Mouse (Mus musculus) liver (tissue): ENCODE data around the gene Hmgcll1.

Experiments
- DNase-seq: peaks from one replicate; pipeline ENCODE4 v3.0.0-alpha.2; 2020; ENCODE audit warnings: mixed read lengths

Gene Hmgcll1

DNA sequence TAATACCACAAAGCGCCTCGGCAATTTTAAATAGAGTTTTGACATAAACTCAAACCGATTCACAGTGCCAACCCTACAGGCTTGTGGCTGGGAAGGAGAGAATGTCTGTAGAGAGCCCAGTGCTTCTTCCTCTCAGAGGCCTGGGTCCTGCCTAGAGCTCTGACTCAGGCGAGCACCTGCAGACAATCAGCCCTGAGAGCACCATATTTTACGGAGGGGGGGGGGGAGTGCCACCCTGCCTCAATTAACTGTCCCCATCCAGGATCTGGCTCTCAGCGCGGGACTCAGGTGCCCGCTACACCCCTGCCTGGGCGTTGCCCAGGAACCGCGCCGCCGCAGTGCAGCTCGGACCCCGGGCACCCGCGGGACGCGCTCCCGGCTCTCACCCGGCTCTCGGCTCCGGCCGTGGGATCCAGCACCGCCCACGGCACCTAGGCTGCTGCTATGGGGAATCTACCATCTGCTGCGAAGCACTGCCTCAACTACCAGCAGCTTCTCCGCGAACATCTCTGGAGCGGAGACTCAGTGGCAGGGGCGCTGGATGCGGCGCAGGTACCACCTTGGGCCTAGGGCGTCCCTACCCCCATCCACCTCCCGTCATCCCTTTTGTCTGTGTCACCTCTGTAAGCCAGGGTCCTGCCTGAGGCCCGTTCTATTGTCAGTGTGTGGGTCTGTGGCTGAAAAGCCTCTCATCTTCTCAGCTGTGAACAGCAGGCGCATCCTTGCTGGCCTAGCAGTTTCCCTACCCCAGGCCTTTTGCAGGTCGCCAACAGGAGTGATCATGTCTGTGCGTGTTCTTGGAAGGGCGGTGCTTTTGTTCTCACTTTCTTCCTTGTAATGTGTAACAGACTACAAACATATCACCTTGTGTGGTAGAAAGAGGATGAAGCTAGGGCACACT is at the start of gene Hmgcll1:
Gene Hmgcll1 (plus strand): TSS at position 225 of the 901 bp plus-strand sequence.
- peak; percentile 45 for DNase-seq

DNA sequence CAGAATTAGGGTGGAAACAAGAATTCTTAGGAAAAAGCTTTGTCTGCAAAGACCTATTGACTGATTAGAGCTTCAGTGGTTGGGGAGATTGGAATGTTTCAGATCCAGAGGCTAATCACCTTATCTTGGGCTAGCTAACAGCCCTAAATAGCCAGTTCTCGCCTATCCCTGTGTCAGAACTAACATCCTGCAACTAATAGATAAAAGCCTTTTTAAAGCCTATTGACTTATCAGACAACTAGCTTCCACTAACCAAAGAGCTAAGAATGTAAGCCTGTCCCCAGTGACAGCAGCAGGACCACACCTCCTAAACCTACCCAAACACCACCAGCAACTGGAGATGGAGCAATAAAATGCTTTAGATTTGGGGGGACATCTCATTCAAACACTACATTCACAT is 34.6 kb upstream of the Hmgcll1 start:
- peak; percentile 54 for DNase-seq

DNA sequence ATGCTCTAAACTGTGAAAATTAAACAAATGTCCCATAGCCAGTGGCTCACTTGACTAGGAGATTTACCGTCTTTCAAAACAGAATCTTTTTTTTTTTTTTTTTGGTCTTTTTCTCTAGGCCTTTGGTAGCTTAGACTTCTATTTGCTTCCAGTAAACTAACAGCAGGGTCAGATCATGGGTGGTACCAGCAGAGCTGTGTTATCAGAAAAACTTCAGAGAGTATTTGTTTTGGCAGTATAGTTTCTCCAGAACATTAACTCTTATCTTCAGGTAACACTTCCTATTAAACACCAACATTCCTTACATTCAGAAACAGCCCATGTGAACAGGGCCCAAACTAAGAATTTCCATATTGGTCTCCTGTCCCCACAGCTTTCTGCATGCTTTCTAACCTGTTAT is 33.5 kb upstream of the Hmgcll1 start:
- peak; percentile 27 for DNase-seq

DNA sequence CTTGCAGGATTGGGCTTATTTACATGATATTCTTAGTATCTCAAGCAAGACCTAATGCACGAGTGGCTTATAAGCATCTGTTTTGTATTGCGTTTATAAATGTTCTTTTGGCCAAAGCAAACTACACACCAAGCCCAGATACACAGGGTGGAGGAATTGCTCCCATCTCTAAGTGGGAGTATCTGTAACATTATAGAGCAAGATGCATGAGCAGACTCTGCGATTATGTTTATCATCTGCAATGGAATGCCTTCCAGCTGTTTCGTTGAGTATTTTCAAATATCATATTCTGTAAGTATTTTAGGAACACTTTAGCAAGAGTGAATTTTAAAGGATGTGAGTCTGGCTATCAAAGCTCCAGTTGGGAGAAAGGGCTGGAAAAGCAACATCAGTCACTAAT is 25.2 kb upstream of the Hmgcll1 start:
- no peak for DNase-seq

DNA sequence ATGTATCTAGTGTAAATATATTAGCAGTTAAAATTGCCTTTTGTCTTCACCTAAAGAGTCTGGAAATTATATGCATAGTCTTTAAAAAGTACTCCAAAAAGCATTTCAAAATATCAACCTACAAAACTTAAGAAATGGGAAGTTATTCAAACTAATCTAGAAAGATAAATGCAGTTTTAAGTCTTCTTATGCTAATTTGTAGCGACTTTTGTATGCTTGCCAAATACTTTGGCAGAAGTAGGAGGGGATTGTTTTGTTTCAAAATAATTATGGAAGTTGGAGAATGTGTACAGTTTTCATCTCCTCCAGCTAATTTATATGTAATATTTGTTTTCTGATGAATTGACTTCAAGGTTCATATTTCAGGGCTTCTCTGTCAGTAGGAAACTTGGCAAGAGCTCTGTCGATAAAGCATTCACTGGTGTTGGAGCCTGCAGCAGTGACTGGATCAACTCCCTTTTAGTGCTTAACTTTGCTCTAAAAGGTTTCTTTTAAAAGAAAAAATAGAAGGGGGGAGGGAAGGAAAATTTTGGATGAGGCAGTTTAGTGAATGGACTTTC is 15.8 kb upstream of the Hmgcll1 start:
- DNase-seq, result no peak

DNA sequence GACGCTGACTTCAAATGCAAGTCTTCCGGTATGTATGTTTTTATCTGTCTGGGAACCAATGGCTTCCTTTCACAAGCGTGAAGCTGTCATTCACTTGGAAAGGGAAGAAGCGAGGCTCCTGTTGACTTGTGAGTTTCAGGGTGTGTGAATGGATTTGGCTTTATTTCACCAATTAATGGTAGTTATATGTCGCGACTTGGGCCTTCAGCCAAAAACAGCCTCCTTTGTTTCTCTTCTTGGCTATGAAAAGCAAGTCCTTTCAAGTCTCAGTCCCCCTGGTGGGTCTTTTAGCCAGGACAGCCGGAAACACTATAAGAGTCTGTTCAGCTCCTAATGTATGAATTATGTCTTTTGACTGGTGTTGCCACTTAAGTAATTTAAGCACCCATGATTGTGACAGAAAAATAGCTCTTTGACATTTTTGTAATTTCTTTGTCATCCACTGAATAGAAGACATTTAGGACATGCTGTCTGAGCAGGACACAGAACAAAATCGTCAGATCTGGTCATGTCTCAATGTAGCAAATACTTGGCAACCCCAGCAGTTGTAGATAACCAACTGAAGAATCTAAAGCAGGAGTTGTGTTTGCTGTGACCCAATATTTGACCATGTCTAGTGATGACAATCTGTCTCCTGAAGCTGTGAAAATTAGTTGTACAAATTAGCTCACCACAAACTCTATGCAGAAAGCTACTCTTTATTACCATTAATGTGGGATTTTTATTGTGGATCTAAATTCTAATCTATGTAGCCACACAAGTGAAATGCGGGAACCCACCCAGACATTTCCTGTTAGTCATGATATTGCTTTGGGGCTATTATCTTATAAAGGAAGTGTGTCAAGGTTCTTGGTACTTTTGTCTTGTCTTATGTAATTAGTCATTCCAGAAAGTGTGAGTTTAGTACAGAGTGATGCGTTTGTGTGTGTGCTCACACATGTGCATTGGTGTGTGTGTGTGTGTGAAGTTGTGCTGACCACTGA is 13.5 kb upstream of the Hmgcll1 start:
- DNase-seq, result no peak

DNA sequence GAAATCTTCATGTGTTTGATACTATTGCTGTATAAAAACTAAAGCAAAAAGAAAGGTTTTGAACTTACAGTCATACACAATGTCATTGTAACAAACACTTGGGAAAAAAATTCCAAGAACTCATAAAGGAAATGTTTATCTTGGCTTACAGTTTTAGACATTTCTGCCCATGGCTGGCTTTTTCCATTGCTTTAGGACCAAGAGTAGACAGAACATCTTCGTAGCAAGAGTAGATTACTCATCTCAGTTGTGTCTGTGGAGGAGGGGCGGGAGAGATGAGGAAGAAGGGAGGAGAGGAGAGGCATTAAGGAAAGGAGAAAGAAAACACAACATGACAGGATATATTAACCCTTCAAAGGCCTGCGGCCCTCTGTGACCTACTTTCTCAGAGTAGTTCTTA is 11.6 kb upstream of the Hmgcll1 start:
- no peak for DNase-seq

DNA sequence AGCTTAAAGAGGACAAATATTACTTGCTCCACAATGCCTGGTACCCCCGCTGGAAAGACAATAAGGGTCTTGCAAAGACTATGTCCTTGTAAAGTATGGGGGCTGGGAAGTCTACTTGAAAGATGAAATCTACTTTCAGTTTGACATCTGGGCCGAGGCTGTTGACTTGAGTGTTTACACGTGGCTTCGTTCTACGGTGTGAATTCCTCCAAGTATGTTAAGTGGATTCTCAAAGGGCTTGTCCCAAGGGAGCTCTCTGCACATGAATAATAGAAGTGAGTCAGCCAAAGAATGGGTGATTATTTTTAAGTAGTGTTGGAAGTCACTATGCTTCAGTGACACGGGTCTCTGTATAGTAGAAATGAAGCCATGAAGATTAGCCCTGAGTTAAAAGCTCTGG is 11.0 kb upstream of the Hmgcll1 start:
- no peak for DNase-seq

DNA sequence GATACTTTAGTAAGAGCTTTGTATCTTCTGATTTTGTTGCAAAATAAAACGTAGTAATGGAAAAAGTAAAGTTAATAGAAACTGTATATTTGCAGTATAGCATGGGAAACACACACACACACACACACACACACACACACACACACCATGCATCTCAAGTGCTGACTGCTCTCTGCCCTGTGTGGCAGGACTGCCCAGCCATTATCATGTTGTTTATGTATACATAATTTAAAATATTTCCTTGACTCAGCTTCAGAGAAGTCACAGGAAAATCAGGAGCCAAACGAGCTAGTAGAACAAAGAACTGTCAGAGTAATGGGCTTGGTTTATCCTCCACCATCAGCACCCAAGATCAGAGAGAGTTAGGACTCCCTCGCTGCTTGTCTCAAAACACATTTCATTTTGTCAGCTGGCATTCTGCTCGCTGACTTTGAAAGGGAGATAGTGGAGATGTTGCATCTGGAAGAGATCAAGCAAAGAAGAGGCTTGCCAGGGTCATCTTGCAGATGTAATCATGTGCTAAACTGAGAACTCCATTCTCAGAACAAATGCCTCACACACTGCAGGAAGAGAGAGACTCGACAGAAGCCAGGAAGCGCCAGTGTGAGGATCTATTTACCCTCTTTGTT is 7.2 kb upstream of the Hmgcll1 start:
- DNase-seq, result no peak

DNA sequence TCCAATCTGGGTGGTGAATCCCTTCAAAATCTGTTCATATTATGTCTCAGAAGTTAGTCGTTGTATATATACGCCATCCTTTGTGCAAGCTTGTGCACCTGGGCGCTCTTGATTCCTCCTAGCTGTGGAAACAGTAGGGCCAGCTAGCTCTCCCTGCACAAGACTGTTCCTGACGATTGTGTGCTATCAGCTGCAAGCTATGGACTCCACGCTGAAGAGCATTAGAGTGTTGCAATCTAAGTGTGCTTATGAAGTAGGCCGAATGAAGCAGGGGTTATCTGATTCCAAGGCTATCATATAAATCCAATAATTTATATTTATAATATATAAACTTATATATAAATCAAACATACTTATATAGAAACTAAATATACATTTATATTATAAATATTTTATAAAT is 866 bp upstream of the Hmgcll1 start:
- no peak for DNase-seq

DNA sequence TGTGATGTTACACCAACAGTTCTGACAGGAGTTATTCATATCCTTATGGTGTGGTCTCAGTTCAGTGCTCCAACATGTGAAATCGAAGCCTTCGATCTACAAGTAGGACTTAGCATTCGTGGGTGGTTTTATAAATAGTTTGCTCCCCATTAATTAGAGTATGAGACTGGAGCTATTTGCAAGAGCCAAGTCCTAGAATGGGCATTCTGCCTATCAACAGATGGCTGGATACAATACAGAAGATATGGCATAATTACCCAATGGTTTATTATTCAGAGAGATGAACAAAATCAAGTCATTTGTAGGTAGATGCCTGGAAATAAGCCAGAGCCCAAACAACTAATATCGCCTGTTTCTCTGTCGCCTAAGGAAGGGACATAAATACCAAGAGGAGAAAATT is 1.3 kb downstream of the Hmgcll1 start:
- DNase-seq, result no peak

DNA sequence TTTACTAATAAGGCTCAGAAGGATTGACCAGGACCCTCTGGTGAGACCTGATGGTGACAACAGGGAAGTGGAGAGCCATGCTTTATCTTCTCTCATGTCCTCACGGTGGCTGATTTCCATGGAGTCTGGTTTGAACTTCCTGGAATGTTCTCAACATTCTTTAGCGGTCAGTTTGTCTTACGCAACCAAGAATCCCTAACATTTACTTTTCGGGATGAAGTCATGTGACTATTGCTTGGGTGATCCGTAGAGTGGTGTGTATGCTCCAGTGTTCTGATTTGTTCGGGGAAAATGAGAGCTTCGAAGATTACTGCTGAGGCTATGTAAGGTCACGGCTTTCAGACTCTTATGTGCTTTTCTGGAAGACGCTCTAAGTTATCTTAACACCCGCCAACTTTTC is 1.9 kb downstream of the Hmgcll1 start:
- DNase-seq, result no peak

DNA sequence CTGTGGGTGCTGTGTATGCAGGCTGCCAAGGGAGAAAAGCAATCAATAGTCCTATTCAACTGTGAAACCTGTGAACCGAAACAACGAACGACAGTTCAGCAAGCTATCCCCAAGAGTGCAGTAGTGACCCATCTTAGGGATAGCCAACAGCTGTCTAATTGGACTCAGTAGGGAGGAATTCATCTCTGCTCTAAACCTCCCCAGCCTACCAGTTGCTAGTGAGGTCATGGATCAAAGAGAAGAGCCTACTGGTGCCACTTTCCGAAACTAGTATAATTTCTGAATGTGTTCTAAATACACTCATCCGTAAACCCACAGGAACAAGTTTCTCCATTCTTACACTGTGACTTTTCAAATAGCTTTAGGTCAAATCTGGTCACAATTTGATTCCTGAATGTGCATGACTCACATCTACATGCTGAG is 8.9 kb downstream of the Hmgcll1 start:
- no peak for DNase-seq

DNA sequence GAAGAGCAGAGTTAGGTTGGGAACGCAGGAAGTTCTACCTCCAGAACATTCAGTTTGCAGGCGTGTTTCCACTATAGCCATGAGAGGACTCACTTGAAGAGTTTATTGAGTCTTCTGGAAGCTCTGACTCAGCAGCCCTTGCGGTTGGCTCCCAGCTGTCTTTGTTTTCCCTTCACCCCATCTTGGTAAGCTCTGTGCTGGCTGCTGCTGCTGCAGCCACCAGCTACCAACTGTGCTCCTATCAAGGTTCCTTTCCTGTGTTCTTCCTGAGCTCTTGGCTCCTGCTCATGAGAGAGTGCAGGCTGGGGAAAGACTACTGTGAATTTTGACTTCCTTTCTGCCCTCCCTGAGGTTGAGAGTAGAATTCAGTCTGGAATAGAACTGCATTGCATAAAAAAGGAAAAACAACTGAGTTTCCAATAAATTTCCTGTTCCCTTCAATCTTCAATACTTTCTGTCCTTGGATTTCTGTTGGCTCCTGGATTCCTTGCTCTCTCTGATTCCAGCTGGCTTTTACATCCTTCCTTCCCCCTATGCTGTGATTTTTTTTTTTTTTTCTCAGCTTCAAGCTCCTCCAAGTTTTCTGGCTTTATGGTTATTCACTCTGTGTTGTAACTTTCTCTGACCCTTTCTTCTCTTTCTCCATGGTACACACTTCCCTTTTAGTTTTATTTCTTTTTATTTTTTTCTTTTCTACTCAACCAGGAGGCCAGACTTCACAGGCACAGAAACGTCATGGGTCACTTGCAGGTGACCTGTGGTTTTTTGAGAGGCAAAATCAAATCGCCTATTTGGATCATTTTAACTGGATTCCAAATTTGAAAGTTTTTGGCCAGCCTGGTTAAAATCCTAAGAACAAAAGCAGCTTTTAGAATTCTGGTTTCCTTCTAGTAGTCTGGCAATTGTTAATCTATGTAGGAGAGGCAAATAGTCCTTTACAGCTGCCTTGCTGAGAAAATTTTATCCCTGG is 9.9 kb downstream of the Hmgcll1 start:
- DNase-seq, result no peak

DNA sequence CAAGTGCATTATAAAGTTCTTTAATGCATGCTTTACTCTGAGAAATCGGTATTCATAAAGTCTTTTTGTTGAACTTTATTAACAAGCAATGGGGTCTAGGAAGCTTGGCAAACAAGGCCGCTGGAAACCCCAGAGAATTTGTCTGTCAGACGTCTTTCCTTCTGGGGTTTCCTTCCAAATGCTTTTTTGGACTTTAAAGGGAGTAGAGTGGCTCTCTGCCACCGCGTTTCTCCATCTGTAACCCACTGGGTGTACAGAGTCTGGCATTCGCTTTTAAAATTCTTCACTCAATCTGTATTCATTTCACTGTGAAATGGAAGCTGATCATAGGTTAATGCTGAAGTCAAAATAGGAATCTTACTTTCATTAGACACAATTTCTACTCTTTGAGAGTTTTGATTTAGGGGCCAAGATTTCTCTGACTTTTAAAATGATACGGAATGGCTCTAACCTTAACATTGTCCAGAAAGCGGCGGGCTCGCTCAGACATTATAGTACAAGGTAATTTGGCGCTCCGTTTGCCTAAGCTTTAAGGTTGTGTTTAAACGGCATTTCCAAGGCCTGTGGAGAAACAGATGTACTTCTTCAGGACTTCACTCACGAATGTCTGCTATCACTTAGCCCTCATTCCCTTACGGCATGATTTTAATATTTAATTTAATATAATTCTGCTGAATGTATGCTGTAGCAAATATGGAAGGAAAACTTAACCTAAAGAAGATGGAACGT is 15.0 kb downstream of the Hmgcll1 start:
- DNase-seq, result no peak

DNA sequence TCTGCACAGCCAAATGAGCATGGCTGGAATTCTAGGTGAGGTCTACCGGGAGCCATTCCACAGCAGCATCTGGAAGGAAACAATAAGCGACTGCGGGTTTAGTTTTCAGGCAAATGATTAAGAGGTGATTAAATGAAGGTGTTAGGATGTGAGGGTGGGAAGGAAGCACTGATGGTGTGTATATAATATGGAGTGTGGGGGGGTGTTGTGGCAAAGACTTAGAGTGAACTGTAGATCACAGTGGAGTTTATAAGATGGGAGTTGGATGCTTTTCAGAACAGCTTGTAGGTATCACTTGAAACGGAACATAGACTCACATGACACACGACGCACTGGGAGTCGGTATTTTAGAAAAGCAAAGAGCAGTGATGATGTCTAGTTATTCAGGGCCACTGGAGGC is 20.4 kb downstream of the Hmgcll1 start:
- DNase-seq, result no peak

DNA sequence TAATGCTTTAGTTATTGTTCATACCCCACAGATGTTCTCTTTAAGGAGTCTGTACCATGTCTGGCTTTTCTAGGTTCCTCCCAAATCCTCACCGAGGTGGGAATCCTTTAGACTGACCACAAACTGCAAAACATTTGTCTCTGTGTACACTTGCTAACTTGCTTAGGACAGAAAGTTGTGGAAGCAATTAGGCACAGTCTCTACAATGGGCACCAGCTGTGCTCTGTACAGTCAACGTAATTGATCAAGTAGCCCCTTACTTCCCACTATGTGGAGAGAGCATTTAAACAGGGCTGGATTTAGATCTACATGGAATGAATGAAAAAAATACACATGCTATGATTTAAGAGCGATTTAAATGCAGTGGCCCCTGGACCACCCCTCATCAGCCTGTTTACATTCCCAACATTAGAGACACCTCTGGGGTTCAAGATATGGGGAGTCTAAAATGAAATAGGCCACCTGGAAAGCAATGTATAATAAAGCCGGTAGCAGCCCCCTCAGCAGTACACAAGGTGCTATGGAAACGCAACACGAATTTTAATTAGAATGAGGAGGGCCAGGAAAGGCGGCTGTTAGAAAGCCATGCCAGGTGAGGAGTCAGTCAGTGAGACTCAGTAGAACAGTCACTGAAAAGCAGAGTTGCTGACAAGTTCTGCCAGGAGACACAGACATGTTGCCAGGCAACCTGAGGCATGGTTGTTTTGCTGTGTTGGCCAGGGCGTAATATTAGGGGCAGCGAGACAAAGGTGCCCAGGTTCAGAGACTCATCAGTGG is 23.9 kb downstream of the Hmgcll1 start:
- no peak for DNase-seq

DNA sequence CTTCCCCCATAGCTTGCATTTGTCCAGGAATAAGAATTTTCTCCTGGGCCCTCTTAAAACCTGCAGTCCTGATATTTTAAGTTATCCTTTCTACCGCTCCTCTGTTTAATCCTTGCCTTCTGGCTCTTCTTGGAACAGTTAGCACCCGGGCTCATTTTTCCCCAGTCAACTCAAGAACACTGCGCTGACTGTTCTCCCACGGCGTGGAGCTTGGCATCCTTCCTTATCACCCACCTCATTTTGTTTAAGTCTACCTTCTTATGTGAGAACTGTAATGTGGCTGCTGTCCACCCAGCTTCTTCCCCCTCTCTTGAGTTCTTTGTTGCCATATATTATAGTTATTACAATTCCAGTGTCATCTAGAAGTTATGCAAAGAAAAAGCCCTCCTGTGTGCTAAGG is 25.1 kb downstream of the Hmgcll1 start:
- DNase-seq, result no peak

DNA sequence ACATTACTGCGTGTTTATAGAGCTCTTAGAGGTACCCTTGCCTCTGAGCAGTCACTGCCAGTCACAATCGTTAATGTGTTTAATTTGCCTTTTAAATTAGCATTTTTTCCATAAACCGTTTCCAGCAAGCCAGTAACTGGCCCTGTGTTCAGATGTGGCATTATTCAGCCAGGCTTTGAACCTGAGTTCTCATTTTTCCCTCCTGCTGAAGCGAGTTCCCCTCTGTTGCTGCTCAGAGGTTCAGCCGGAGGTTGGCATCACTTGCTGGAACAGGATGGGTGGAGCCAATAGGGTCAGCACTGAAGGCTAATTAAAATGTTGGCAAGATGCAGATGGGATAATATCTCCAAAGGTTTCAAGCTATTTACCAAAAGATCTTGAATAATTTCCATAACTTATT is 28.7 kb downstream of the Hmgcll1 start:
- DNase-seq, result no peak

DNA sequence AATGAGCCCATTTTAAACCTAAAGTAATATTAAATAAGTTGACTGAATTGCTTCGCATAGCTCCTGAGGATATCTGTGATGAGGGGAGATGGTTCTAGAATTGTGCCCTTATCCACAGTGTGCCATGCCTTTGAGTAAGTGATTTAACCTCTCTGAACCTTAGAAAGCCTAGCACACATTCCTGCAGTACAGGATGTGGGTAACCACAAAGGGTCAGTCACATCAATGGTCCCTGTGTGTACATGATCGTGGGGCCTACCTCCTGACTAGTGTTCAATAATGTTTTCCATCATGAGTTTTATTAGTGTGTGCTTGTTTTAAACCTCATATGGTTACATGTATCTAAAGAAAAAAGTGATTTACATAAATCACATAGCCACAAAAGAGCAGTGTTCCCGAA is 46.3 kb downstream of the Hmgcll1 start:
- no peak for DNase-seq
